Comparison of ENCODE assay signal across 10 mouse cellular contexts in genomic region chr4:64065266-64065665, GRCm38 (mm10). TPM values are rescaled to one million over a fixed set of nuclear protein-coding genes. Genes with fewer than 3 reads are reported as not detected.
A peak's percentile ranks its signal among the peaks of the same experiment; 100 is the strongest.
DNase-seq lines count a peak whose midpoint lies in the region; ATAC-seq lines count a peak whose summit lies in the region.
"Had no signal": no experiment of that assay in that cellular context is flagged by ENCODE, and none has a peak within 500 bp of the region (broad histone marks: within the 10 kb centered on the region; RNA-seq: fewer than 3 reads in every experiment).

No protein-coding gene starts in this region.

- no peak for ATAC-seq in neural tube, embryonic 15.5 days (ENCODE audit: low FRiP score)
- peak; percentile 66 for ATAC-seq in heart, embryonic 14.5 days (ENCODE audit: insufficient number of reproducible peaks, insufficient read depth, low FRiP score, low read depth)
- no peak for ATAC-seq in liver, embryonic 11.5 days (replicated peaks; ENCODE audit: low FRiP score)
- no peak for ATAC-seq in erythroblast, adult 5-6 weeks (replicated peaks; ENCODE audit: low FRiP score, poor library complexity, severe bottlenecking)

- intact Hi-C loops in gastrocnemius, postnatal 36 days (cut with DNase I) = no loop called here

- H3K9ac ChIP-seq in neural tube, embryonic 15.5 days (replicated peaks) = no peak overlapping the region
- no peak overlapping the region for H3K9ac ChIP-seq in heart, embryonic 14.5 days (ENCODE audit: low read length)
- H3K9ac ChIP-seq in liver, embryonic 11.5 days (ENCODE audit: low read depth, low read length) = no peak overlapping the region
- H3K9ac ChIP-seq: neural tube, embryonic 13.5 days had no signal

- no peak overlapping the region for H3K27ac ChIP-seq in neural tube, embryonic 15.5 days (replicated peaks)
- no peak overlapping the region for H3K27ac ChIP-seq in heart, embryonic 14.5 days (replicated peaks in 1 of 2; ENCODE audit: control insufficient read depth in 1 of 2, insufficient read depth in 1 of 2, low read depth in 2 of 2, low read length in 2 of 2)
- no peak overlapping the region for H3K27ac ChIP-seq in liver, embryonic 11.5 days (ENCODE audit: low read depth, low read length)
- H3K27ac ChIP-seq: neural tube, embryonic 13.5 days had no signal

- no peaks in the 10 kb centered on the region for H3K27me3 ChIP-seq in neural tube, embryonic 15.5 days (replicated peaks)
- H3K27me3 ChIP-seq in heart, embryonic 14.5 days (ENCODE audit: control insufficient read depth, insufficient read depth, low read length) = peaks cover 30% of the 10 kb centered on the region; the same call in 1 of the 2 replicates
- H3K27me3 ChIP-seq in liver, embryonic 11.5 days (replicated peaks; ENCODE audit: control insufficient read depth, insufficient read depth, low read length) = no peaks in the 10 kb centered on the region
- H3K27me3 ChIP-seq: neural tube, embryonic 13.5 days had no signal

- H3K4me2 ChIP-seq in neural tube, embryonic 15.5 days = no peak overlapping the region
- H3K4me2 ChIP-seq in heart, embryonic 14.5 days (ENCODE audit: low read length) = peak overlapping the region; percentile 59
- H3K4me2 ChIP-seq in liver, embryonic 11.5 days = no peak overlapping the region
- H3K4me2 ChIP-seq: neural tube, embryonic 13.5 days had no signal

- H3K4me1 ChIP-seq in neural tube, embryonic 15.5 days = no peaks in the 10 kb centered on the region
- H3K4me1 ChIP-seq in heart, embryonic 14.5 days (ENCODE audit: control insufficient read depth in 2 of 2, insufficient read depth in 2 of 2, low read length in 2 of 2) = peaks cover 0 to 12% of the 10 kb centered on the region in 2 experiments; a peak in 2 of 4 replicates
- H3K4me1 ChIP-seq in liver, embryonic 11.5 days (replicated peaks; ENCODE audit: control insufficient read depth, insufficient read depth, low read length) = no peaks in the 10 kb centered on the region
- H3K4me1 ChIP-seq: neural tube, embryonic 13.5 days had no signal

- 57% methylated on average over 10 of the region's 10 CpGs for WGBS in neural tube, embryonic 15.5 days
- 7% methylated on average over 10 of the region's 10 CpGs for WGBS in heart, embryonic 14.5 days
- WGBS in liver, embryonic 11.5 days = 28% methylated on average over 10 of the region's 10 CpGs

- H3K4me3 ChIP-seq in neural tube, embryonic 15.5 days (replicated peaks) = no peak overlapping the region
- H3K4me3 ChIP-seq in heart, embryonic 14.5 days (ENCODE audit: control insufficient read depth in 1 of 2, insufficient read depth in 1 of 2, low read depth in 1 of 2, low read length in 2 of 2) = peak overlapping the region; percentile 16 to 25; a peak in 3 of 4 replicates
- H3K4me3 ChIP-seq in liver, embryonic 11.5 days (ENCODE audit: low read depth, low read length) = no peak overlapping the region
- H3K4me3 ChIP-seq: neural tube, embryonic 13.5 days had no signal

- DNase-seq in gastrocnemius, postnatal 25 days = peak; percentile 12
- no peak for DNase-seq in gastrocnemius, postnatal 36 days
- DNase-seq in neural tube, embryonic 10.5 days (ENCODE audit: extremely low spot score, low spot score) = peak; percentile 44
- no peak for DNase-seq in liver, embryonic 11.5 days (ENCODE audit: low spot score)
- no peak for DNase-seq in adrenal gland, adult 18-20 months (ENCODE audit: low spot score in 2 of 2)
- DNase-seq: kidney, postnatal 36 days had no signal

- no peaks in the 10 kb centered on the region for H3K36me3 ChIP-seq in neural tube, embryonic 15.5 days
- H3K36me3 ChIP-seq in heart, embryonic 14.5 days (ENCODE audit: control insufficient read depth, insufficient read depth, low read length) = no peaks in the 10 kb centered on the region
- no peaks in the 10 kb centered on the region for H3K36me3 ChIP-seq in liver, embryonic 11.5 days (ENCODE audit: control insufficient read depth, insufficient read depth, low read length)
- H3K36me3 ChIP-seq: neural tube, embryonic 13.5 days had no signal

- H3K9me3 ChIP-seq in neural tube, embryonic 15.5 days (replicated peaks) = no peaks in the 10 kb centered on the region
- no peaks in the 10 kb centered on the region for H3K9me3 ChIP-seq in heart, embryonic 14.5 days (ENCODE audit: control insufficient read depth, low read length)
- no peaks in the 10 kb centered on the region for H3K9me3 ChIP-seq in liver, embryonic 11.5 days (ENCODE audit: control insufficient read depth, low read length)
- H3K9me3 ChIP-seq: neural tube, embryonic 13.5 days had no signal

RNA-seq across cellular contexts. Expression of gene Tnc, which starts 18.5 kb away (rescaled TPM):
- total RNA-seq in gastrocnemius, postnatal 25 days (2021) = 10 to 100 TPM in 1 of 2 experiments, 1 to 10 TPM in 1; 4.6 to 10.8 TPM
- total RNA-seq in gastrocnemius, postnatal 36 days (2021) = 1 to 10 TPM; 4.3 to 4.8 TPM
- 54.4 and 67.0 TPM in 2 replicates for polyA plus RNA-seq in neural tube, embryonic 15.5 days (2015; fragmentation: Nextera tagmentation; extraction: Ambion mirVana)
- polyA plus RNA-seq in heart, embryonic 14.5 days (2014; fragmentation: Nextera tagmentation; extraction: Ambion mirVana) = 17.1 and 18.3 TPM in 2 replicates
- polyA plus RNA-seq in liver, embryonic 11.5 days (2014; fragmentation: Nextera tagmentation; extraction: Ambion mirVana) = 17.0 and 17.5 TPM in 2 replicates
- total RNA-seq in adrenal gland, adult 18-20 months (2021) = 1 to 10 TPM; 2.4 to 5.2 TPM
- total RNA-seq in erythroblast, adult 5-6 weeks (2015; ENCODE audit: low replicate concordance) = 0.21 and 2.1 TPM in 2 replicates
- 0.42 and 1.0 TPM in 2 replicates for total RNA-seq in erythroblast, adult 5-6 weeks (2017; ENCODE audit: low replicate concordance)

Comparison
In these comparisons a context has a peak if more than half of its experiments do, and no peak if none do; other contexts are left out.
1. DNase-seq: peak in gastrocnemius, postnatal 25 days (single experiment) and neural tube, embryonic 10.5 days (single experiment); none in gastrocnemius, postnatal 36 days (0 of 2), liver, embryonic 11.5 days (single experiment) and adrenal gland, adult 18-20 months (0 of 2).
2. H3K4me3 ChIP-seq: peak in heart, embryonic 14.5 days (2 of 2); none in neural tube, embryonic 15.5 days (single experiment) and liver, embryonic 11.5 days (single experiment).